Mouse (Mus musculus): ENCODE data around the gene Tpmt. TPM values are rescaled to one million over a fixed set of nuclear protein-coding genes. Genes with fewer than 3 reads are reported as not detected.

Gene Tpmt
- total RNA-seq, 2 experiments from 2014 or later = 1.5 to 6.5 TPM

DNA sequence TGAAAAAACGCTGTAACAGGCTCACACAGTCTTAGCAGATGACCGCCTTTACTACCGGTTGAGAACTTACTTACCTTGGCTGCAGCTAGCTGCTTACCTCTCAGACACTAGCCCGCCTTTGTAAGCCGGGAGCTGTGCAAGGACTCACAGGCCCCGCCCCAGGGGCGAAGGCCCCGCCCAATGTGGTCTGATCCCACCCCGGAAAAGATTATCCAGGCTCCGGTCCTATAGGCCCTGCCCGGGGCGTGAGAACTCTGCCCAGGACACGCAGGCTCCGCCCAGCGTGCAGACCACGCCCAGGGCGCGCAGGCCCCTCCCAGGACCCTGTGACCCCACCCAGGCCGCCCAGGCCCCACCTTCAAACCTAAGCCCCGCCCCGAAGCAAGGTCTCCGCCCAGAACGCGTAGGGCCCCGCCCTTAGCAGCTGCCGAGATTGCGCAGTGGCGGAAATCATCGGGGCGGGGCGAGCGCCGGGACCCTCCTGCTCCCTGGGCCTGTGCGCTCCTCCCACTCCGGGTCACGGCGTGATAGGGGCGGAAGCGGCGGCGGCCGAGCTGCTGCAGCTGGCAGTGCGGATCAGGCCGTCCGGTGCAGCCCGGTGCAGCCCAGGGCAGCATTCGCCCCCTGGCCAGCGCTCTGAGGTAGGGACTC lies 1.4 kb downstream of the Tpmt start, which contains the start of gene Kdm1b:
Gene Kdm1b, plus strand, starts transcription at position 470 of the 651 bp plus-strand sequence.
- ATAC-seq (replicated peaks; ENCODE audit: poor library complexity) = peak; percentile 90

DNA sequence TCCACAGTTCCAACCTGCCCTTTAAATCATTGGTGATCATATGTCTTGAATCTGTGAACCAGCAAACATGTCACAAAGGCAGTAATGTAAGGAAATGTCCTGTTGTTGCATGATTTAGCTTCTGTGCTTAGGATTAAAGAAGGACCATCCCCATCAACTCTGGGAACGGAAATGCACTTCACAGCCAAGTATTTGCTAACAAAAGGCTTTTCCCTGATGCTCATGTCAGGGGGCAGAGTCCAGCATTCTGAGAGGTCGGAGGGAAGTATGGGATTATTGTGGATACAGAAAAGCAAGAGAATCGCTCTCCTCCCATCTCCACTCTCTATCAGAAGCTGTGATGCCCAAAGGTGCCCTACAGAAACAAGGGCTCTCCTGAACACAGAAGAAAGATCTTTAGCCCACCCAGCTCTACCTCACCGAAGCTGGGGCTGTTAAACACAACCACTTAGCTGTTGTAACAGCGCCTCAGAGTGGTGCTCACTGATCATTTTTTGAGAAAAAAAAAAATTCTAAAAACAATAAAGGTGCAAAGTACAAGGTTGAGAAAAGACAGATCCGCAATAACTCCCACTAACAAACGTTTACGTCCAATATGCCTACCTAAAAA lies 2.4 kb downstream of the Tpmt start:
- ATAC-seq (replicated peaks; ENCODE audit: poor library complexity) = no peak

GRCm38 (mm10) chr13:47040061-47040460 lies 4.5 kb downstream of the Tpmt start:
- ATAC-seq (replicated peaks; ENCODE audit: poor library complexity) = no peak

DNA sequence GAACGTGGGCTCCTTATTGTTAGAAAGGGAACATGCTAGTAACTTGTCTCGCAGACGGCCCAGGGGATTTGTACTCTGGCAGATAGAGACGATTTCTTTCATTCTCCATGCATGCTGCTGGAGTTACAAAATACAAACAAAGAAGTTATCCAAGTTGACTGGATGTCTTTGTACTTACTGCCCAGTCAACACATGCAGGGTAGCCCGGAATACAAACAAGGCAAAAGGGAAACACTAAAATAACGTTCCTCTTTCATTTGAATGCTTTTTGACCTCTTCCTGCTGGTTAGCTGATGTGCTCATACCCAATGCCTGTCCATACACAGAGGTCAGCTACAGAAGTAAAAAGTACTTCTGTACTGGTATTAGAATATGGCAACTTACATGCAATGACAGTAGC lies 6.6 kb downstream of the Tpmt start:
- no peak for ATAC-seq (replicated peaks; ENCODE audit: poor library complexity)

DNA sequence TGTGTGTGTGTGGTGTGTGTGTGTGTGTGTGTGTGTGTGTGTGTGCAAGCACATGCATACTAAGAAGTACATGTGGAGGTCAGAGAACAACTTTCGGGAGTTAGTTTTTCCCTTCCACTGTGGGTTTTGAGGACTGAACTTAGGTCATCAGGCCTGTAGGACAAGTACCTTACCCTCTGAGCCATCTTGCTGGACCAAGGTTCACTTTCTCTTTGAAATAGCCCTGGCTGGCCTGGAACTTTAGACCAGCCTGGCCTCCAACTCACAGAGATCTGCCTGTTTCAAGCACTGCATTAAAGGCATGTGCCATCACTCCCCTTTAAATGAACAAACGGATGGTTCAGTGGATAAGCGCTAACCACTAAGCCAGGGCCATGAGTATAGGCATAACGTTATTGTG lies 10.9 kb downstream of the Tpmt start:
- ATAC-seq (replicated peaks; ENCODE audit: poor library complexity) = no peak

GRCm38 (mm10) chr13:47030376-47031107 lies 14.0 kb downstream of the Tpmt start:
- no peak for ATAC-seq (replicated peaks; ENCODE audit: poor library complexity)

DNA sequence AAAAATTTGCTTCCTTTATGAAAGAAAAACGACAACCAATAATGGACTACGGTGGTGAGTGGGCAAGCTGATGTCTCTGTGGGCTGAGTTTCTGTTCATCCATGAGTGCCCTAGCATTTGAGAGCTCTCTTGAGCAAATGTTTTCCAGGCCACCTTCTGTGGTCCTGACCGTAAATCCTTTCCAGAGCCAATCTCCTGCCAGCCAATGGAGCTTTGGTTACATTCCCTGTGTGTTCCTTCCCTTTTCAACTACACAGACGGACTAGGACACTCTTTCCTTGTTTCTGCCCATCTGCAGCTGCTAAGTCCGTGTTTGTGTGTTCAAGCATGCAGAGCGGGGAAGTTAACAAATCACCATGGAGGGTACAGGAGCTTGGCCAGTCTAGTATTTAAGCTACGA lies 23.7 kb downstream of the Tpmt start:
- no peak for ATAC-seq (replicated peaks; ENCODE audit: poor library complexity)

DNA sequence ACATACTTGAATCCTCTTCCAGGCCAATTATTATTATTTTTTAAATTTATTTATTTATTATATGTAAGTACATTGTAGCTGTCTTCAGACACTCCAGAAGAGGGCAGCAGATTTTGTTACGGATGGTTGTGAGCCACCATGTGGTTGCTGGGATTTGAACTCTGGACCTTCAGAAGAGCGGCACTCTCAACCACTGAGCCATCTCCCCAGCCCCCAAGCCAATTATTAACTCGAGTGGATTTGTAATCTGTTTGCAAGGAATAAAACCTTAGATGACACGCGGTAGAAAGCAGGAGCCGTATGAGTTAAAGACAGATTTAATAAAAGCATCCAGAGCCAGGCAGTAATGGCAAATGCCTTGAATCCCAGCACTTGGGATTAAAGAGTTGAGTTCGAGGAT lies 24.8 kb downstream of the Tpmt start:
- ATAC-seq (replicated peaks; ENCODE audit: poor library complexity) = no peak

DNA sequence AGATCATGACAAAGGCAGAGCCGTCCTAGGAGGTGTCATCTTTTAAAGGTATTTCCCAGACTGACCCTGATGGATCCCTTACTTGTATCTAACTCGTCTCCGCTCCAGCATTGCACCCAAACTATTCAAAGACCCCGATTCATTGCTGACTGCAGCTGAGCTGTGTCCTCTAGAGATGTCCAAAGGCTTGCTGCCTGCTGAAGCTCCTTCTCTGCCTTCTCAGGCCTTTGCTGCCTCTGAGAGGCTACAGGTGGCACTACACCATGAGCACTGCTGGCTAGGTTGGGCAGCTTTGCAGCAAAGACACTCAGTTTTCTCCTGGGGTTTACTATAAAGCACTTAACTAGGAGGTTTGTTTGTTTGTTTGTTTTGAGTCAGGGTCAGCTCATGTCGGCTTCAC lies 27.3 kb downstream of the Tpmt start:
- peak; percentile 74 for ATAC-seq (replicated peaks; ENCODE audit: poor library complexity)

GRCm38 (mm10) chr13:47015195-47015501 lies 29.4 kb downstream of the Tpmt start:
- no peak for ATAC-seq (replicated peaks; ENCODE audit: poor library complexity)

- peak; percentile 94 for ATAC-seq (replicated peaks; ENCODE audit: poor library complexity)
Observed at GRCm38 (mm10) chr13:47014334-47015194, 30.0 kb downstream of the Tpmt start, which contains the start of gene Nhlrc1. TSS of gene Nhlrc1 (minus strand) at chr13:47014850.

- no peak for ATAC-seq (replicated peaks; ENCODE audit: poor library complexity)
Observed at GRCm38 (mm10) chr13:47013740-47014139, 30.8 kb downstream of the Tpmt start.

DNA sequence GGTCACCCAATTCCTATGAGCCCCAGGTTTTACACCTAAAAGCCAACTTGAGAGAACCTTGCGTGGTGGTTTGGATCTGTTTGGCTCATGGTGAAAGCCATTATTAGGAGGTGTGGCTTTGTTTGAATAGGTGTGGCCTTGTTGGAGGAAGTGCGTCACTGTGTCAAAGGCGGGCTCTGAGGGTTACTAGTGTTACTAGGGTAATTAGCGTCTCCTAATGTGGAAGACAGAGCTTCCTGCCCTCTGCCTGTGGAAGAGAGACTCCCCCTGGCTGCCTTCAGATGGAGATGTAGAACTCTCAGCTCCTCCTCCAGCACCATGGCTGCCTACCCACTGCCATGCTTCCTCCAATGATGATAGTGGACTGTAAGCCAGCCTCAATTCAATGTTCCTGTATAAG lies 42.9 kb downstream of the Tpmt start:
- peak; percentile 57; the same call in 1 of the 2 replicates for ATAC-seq (replicated peaks; ENCODE audit: poor library complexity)

- no peak for ATAC-seq (replicated peaks; ENCODE audit: poor library complexity)
Observed at GRCm38 (mm10) chr13:46999498-46999897, 45.0 kb downstream of the Tpmt start.

- peak; percentile 50; the same call in 1 of the 2 replicates for ATAC-seq (replicated peaks; ENCODE audit: poor library complexity)
Observed at GRCm38 (mm10) chr13:46997355-46997754, 47.2 kb downstream of the Tpmt start.

DNA sequence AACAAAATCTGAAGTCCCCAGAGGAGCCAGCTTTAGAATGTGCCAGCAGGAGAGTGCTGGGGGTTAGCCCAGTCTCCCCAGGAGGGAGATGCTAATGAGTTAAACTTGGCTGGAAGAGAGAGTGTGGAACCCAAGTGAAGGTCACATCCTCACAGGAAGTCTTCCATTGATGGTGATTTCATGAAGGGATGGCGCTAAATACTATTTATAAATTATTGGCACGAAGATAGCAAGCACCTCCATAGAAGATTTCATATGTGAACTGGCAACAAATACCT lies 51.3 kb downstream of the Tpmt start:
- ATAC-seq (replicated peaks; ENCODE audit: poor library complexity) = no peak

DNA sequence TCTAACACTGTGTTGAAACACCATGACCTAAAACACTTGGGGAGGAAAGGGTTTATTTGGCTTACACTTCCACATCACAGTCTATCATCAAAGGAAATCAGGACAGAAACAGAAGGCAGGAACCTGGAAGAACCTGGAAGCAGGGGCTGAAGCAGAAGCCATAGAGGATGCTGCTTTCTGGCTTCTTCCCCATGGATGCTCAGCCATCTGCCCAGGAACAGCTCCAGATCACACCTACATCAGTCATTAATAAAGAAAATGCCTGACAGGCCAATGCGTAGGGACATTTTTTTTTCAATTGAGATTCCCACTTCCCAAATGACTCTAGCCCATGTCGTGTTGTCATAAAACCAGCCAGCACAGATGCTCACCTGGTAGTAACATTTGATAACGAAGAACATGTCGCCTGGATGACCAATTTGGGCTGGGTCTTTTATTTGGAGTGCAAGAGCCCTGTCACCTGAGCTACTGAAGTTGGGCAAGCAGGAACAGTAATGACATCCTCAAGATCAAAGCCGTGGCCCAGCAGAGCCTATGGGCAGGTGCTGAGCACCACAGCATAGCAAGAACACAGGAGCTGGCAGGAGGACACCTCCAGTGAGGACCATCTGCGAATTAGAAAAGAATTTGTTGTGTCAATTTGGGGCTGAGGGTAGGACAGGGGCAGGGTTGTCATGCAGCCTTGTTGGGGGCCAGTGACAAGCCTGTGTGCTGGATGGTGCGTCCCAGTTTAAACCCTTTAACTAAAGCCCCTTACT lies 51.8 kb downstream of the Tpmt start:
- ATAC-seq (replicated peaks; ENCODE audit: poor library complexity) = no peak

DNA sequence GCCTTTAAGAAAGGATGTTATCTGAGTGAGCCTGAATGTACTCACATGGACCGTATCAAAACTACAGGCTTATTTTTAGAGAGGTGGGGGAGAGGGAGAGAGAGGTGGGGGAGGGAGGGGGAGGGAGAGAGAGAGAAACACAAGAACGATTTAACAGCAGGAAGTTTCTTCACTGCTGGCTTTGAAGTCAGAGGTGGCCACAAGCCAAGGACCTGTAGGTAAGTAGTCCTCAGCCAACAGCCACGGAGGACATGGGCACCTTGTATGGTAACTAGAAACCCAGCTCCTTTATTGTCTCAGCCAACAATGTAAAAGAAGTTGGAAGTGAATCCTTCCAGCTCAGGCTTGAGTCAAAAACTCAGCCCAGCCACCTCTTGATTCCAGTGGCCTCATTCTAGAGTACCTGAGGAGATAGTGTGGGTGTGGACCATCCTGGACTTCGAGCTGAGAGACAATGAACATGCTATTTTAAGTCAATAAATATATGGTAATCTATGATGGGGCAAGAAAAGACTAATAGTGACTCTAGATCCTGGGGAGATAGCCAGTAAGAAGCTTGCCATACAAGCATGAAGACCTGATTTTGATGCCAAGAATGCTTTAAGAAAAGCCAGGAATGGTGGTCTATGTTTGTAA lies 54.0 kb downstream of the Tpmt start:
- no peak for ATAC-seq (replicated peaks; ENCODE audit: poor library complexity)

DNA sequence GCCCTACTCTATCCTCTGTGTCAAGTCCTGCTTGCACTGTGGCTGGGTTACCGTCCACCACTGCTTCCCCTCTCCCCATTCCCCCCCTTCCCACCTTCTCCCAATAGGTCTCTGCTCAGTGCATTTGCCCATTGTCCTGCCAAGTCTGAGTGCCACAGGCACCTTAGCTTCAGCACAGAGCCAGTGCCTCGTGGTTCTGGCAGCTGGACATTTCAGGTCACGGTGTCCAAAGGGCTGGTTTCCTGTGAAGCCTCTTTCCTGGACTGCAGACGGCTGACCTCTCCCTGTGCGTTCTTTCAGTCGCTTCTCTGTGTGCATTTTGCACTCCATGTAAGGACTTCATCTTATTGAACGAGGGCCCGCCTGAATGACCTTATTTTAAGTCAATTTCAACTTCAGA lies 56.6 kb downstream of the Tpmt start:
- ATAC-seq (replicated peaks; ENCODE audit: poor library complexity) = no peak

- no peak for ATAC-seq (replicated peaks; ENCODE audit: poor library complexity)
Observed at GRCm38 (mm10) chr13:46986208-46986607, 58.3 kb downstream of the Tpmt start.
